Mouse (Mus musculus): Measurements from ENCODE around the gene Gdpd5. TPM values are rescaled to one million over a fixed set of nuclear protein-coding genes. Genes with fewer than 3 reads are reported as not detected.
"Not testable (repeated sequence)": the region's sequence is repeated elsewhere in the genome, so short reads cannot be mapped to it uniquely, and the experiment has no call there.

Gene Gdpd5
- polyA plus RNA-seq, 1 experiment from 2014 or later = 49.3 TPM

GRCm38 (mm10) chr7:99352526-99353400 lies 28.5 kb upstream of the Gdpd5 start, which contains the start of gene Serpinh1:
Serpinh1 (minus strand) TSS chr7:99353239.
- H3K9me3 ChIP-seq = no peaks in the 10 kb centered on the region
- peaks cover 62% of the 10 kb centered on the region for H3K4me1 ChIP-seq (replicated peaks)
- ATAC-seq (ENCODE audit: low FRiP score, low read depth) = peak; percentile 68; the same call in 1 of the 2 replicates

GRCm38 (mm10) chr7:99355731-99356131 lies 25.5 kb upstream of the Gdpd5 start:
- WGBS = 10% methylated on average over 7 of the region's 7 CpGs
- peaks cover 66% of the 10 kb centered on the region for H3K4me1 ChIP-seq (replicated peaks)
- peak overlapping the region; percentile 37 for H3K4me2 ChIP-seq
- H3K36me3 ChIP-seq = no peaks in the 10 kb centered on the region
- 0 out of 2 replicates have a peak, but pooled peaks have one; percentile 8 for ATAC-seq (ENCODE audit: low FRiP score, low read depth)
- H3K27me3 ChIP-seq = no peaks in the 10 kb centered on the region
- H3K9me3 ChIP-seq = no peaks in the 10 kb centered on the region
- H3K4me3 ChIP-seq = no peak overlapping the region
- H3K27ac ChIP-seq (replicated peaks) = peak overlapping the region; percentile 77
- H3K9ac ChIP-seq = peak overlapping the region; percentile 31; the same call in 1 of the 2 replicates

More at GRCm38 (mm10) chr7:99352526-99353400, 28.5 kb upstream of the Gdpd5 start, which contains the start of gene Serpinh1:
- 3% methylated on average over 35 of the region's 35 CpGs for WGBS
- Histone ChIP-seq H3K27ac (replicated peaks) (peak within 1 kb of the TSS; percentile 71), H3K27me3 (no peaks in the 10 kb centered on the region), H3K9ac (peak within 1 kb of the TSS; percentile 48), H3K4me3 (peak within 1 kb of the TSS; percentile 37), H3K36me3 (no peaks in the 10 kb centered on the region), H3K4me2 (peak within 1 kb of the TSS; percentile 58)

GRCm38 (mm10) chr7:99356244-99356930 lies 24.8 kb upstream of the Gdpd5 start:
- Histone ChIP-seq H3K4me1 (replicated peaks) (peaks cover 66% of the 10 kb centered on the region), H3K9ac (peak overlapping the region; percentile 31; the same call in 1 of the 2 replicates), H3K27ac (replicated peaks) (peak overlapping the region; percentile 77), H3K9me3 (no peaks in the 10 kb centered on the region), H3K27me3 (no peaks in the 10 kb centered on the region), H3K4me2 (peak overlapping the region; percentile 37; the same call in 1 of the 2 replicates), H3K4me3 (no peak overlapping the region), H3K36me3 (no peaks in the 10 kb centered on the region)
- 33% methylated on average over 9 of the region's 9 CpGs for WGBS
- no peak for ATAC-seq (ENCODE audit: low FRiP score, low read depth)

DNA sequence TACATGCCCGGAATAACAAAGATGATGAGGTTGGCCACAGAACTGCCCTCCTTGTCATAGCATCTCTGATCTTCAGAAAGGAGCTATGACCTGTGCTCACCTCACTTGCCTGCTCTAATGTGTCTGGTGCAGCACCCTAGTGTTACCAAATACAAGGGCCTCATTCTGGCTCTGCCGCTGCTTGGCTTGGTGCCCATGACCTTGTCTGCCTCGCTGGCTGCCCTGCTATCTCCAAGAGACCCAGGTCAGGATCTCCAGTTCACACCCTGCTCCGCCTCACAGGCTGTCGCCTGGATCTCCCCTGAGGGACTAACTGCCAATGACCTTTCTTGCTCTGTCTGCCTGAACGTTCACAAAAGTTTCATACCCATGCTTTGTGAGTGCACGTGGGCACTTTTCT lies 24.0 kb upstream of the Gdpd5 start:
- H3K27ac ChIP-seq (replicated peaks) = no peak overlapping the region
- no peaks in the 10 kb centered on the region for H3K36me3 ChIP-seq
- no peaks in the 10 kb centered on the region for H3K9me3 ChIP-seq
- H3K4me3 ChIP-seq = no peak overlapping the region
- H3K4me2 ChIP-seq = no peak overlapping the region
- H3K9ac ChIP-seq = no peak overlapping the region
- H3K4me1 ChIP-seq (replicated peaks) = peaks cover 59% of the 10 kb centered on the region
- no peak for ATAC-seq (ENCODE audit: low FRiP score, low read depth)
- 46% methylated on average over 7 of the region's 7 CpGs for WGBS
- no peaks in the 10 kb centered on the region for H3K27me3 ChIP-seq

- 90% methylated on average over 8 of the region's 8 CpGs for WGBS
- no peak overlapping the region for H3K27ac ChIP-seq (replicated peaks)
Measured at GRCm38 (mm10) chr7:99358371-99358770, 22.8 kb upstream of the Gdpd5 start.

GRCm38 (mm10) chr7:99360021-99360802 lies 21.0 kb upstream of the Gdpd5 start:
- Histone ChIP-seq H3K27ac (replicated peaks) (peak overlapping the region; percentile 96), H3K4me2 (peak overlapping the region; percentile 32), H3K9ac (peak overlapping the region; percentile 36), H3K27me3 (no peaks in the 10 kb centered on the region), H3K36me3 (no peaks in the 10 kb centered on the region), H3K4me3 (no peak overlapping the region), H3K9me3 (no peaks in the 10 kb centered on the region), H3K4me1 (replicated peaks) (peaks cover 52% of the 10 kb centered on the region)
- 5% methylated on average over 10 of the region's 10 CpGs for WGBS
- ATAC-seq (ENCODE audit: low FRiP score, low read depth) = peak; percentile 97

More at GRCm38 (mm10) chr7:99358371-99358770, 22.8 kb upstream of the Gdpd5 start:
- no peak overlapping the region for H3K4me2 ChIP-seq
- no peak for ATAC-seq (ENCODE audit: low FRiP score, low read depth)
- no peaks in the 10 kb centered on the region for H3K9me3 ChIP-seq
- peaks cover 47% of the 10 kb centered on the region for H3K4me1 ChIP-seq (replicated peaks)
- H3K4me3 ChIP-seq = no peak overlapping the region
- H3K9ac ChIP-seq = no peak overlapping the region
- no peaks in the 10 kb centered on the region for H3K27me3 ChIP-seq
- no peaks in the 10 kb centered on the region for H3K36me3 ChIP-seq

- peak overlapping the region; percentile 32 for H3K4me2 ChIP-seq
- peaks cover 45% of the 10 kb centered on the region for H3K4me1 ChIP-seq (replicated peaks)
- no peak for ATAC-seq (ENCODE audit: low FRiP score, low read depth)
- peak overlapping the region; percentile 36; the same call in 1 of the 2 replicates for H3K9ac ChIP-seq
- H3K4me3 ChIP-seq = no peak overlapping the region
- H3K9me3 ChIP-seq = no peaks in the 10 kb centered on the region
- H3K36me3 ChIP-seq = no peaks in the 10 kb centered on the region
- no peaks in the 10 kb centered on the region for H3K27me3 ChIP-seq
- peak overlapping the region; percentile 96 for H3K27ac ChIP-seq (replicated peaks)
- WGBS = 17% methylated on average over 8 of the region's 8 CpGs
Measured at GRCm38 (mm10) chr7:99360803-99361414, 20.3 kb upstream of the Gdpd5 start.

DNA sequence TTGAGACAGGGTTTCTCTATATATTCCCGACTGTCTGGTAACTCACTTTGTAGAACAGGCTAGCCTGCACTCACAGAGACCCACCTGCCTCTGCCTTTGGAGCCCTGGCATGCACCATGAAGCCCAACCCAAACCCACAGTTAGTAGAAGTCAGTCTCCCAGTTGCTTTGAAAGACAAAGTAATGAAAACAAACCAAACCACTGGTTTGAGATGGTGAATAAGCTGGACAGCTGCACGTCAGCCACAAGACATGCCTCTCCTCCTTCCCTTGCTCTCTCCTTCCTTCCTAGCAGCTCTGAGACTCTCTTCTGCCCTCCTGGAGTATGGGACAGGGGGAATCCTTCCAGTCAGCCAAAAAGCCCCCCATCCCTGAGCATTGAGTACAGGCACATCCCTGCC lies 19.1 kb upstream of the Gdpd5 start:
- no peak overlapping the region for H3K27ac ChIP-seq (replicated peaks)
- no peak overlapping the region for H3K9ac ChIP-seq
- H3K36me3 ChIP-seq = no peaks in the 10 kb centered on the region
- H3K9me3 ChIP-seq = no peaks in the 10 kb centered on the region
- no peak overlapping the region for H3K4me2 ChIP-seq
- H3K4me1 ChIP-seq (replicated peaks) = peaks cover 33% of the 10 kb centered on the region
- H3K4me3 ChIP-seq = no peak overlapping the region
- no peak for ATAC-seq (ENCODE audit: low FRiP score, low read depth)
- 91% methylated on average over 2 of the region's 2 CpGs for WGBS
- H3K27me3 ChIP-seq = no peaks in the 10 kb centered on the region

DNA sequence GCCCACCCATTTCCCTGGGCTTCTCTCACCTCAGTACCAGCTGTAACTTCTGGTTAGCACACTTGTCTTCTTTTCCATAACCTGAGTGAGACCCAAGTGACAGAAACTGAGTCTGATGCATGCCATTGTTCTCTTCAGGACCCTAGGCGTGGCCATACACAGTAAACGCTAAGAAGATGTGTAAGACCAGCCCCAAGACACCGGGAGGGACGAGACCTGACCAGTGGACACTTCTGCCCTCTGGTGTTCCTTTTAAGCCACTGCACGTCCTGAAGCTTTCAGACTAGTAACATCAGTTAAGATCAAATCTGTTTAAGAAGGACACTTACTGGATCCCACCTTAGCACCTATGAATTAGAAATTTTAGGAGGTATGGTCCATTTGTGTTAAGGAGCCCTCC lies 16.1 kb upstream of the Gdpd5 start:
- H3K9ac ChIP-seq = no peak overlapping the region
- WGBS = under 1% methylated on average over 5 of the region's 5 CpGs
- peak overlapping the region; percentile 36 for H3K4me2 ChIP-seq

DNA sequence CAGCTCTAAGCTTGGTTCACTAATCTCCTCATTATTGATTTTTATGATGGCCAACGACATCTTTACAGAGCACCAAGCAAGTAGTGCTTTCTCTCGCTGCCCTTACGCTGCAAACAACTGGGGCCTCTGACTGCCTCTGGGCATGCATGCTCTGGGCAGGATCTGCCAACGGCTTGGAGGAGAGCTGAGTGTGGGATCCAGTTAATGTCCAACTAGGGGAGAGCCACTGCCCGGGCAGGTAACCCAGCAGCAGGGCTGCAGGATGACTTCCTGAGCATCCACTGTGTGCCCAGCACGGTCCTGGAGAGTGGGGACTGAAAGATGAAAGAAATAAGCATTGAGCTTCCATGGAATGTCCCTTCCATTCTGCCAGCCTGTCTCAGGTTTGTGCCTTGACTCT lies 14.5 kb upstream of the Gdpd5 start:
- H3K27me3 ChIP-seq = no peaks in the 10 kb centered on the region
- H3K4me3 ChIP-seq = no peak overlapping the region
- H3K27ac ChIP-seq (replicated peaks) = no peak overlapping the region
- peaks cover 9% of the 10 kb centered on the region; the same call in 1 of the 2 replicates for H3K4me1 ChIP-seq (replicated peaks)
- ATAC-seq (ENCODE audit: low FRiP score, low read depth) = no peak
- H3K36me3 ChIP-seq = no peaks in the 10 kb centered on the region
- H3K4me2 ChIP-seq = no peak overlapping the region
- H3K9me3 ChIP-seq = no peaks in the 10 kb centered on the region
- H3K9ac ChIP-seq = no peak overlapping the region
- 72% methylated on average over 6 of the region's 6 CpGs for WGBS

More for the DNA sequence above, 16.1 kb upstream of the Gdpd5 start:
- Histone ChIP-seq H3K4me3 (no peak overlapping the region), H3K36me3 (no peaks in the 10 kb centered on the region), H3K9me3 (no peaks in the 10 kb centered on the region), H3K4me1 (replicated peaks) (peaks cover 22% of the 10 kb centered on the region), H3K27me3 (no peaks in the 10 kb centered on the region), H3K27ac (replicated peaks) (no peak overlapping the region)
- ATAC-seq (ENCODE audit: low FRiP score, low read depth) = no peak

- not testable (repeated sequence) for ATAC-seq (ENCODE audit: low FRiP score, low read depth); H3K4me3 ChIP-seq; H3K4me2 ChIP-seq; H3K9ac ChIP-seq; H3K4me1 ChIP-seq (replicated peaks); H3K27me3 ChIP-seq; H3K27ac ChIP-seq (replicated peaks); H3K9me3 ChIP-seq; H3K36me3 ChIP-seq
- 57% methylated on average over 3 of the region's 3 CpGs for WGBS
Measured at GRCm38 (mm10) chr7:99374325-99374724, 6.9 kb upstream of the Gdpd5 start.
